In genomic region chr10:91060742-91061141, GRCm38 (mm10) we compare ENCODE assay signal across 8 mouse cellular contexts. TPM values are rescaled to one million over a fixed set of nuclear protein-coding genes. Genes with fewer than 3 reads are reported as not detected.
DNase-seq lines count a peak whose midpoint lies in the region; ATAC-seq and TF ChIP-seq lines count a peak whose summit lies in the region.

No protein-coding gene starts in this region.

- 30% methylated on average over 5 of the region's 5 CpGs for WGBS in kidney, embryonic 16.5 days

- no peak overlapping the region for H3K4me2 ChIP-seq in kidney, embryonic 16.5 days (replicated peaks; ENCODE audit: low read depth, low read length)

- H3K36me3 ChIP-seq in kidney, embryonic 16.5 days (ENCODE audit: insufficient read depth, low read length): peaks cover 22% of the 10 kb centered on the region; the same call in 1 of the 2 replicates

- ATAC-seq in kidney, embryonic 16.5 days (ENCODE audit: low FRiP score, low TSS enrichment): peak; percentile 39; the same call in 1 of the 2 replicates
- peak; percentile 90 for ATAC-seq in megakaryocyte progenitor cell, adult 5-6 weeks (replicated peaks; ENCODE audit: poor library complexity)

- no peak for DNase-seq in kidney, adult 8-10 months
- peak; percentile 66 for DNase-seq in ES-CJ7 (ENCODE audit: low read depth, low spot score)
- peak; percentile 59 for DNase-seq in brain, embryonic 14.5 days (ENCODE audit: low read depth)
- no peak for DNase-seq in c-Kit-positive CD71-positive TER-119-positive erythroid progenitor cells, embryonic 14.5 days (ENCODE audit: low spot score)
- no peak for DNase-seq in frontal cortex, postnatal 36 days (ENCODE audit: low spot score in 2 of 2)
- no peak for DNase-seq in left cerebral cortex, adult 9 months (ENCODE audit: low spot score in 2 of 2)

- no peaks in the 10 kb centered on the region for H3K4me1 ChIP-seq in kidney, embryonic 16.5 days (ENCODE audit: insufficient read depth, low read length)

- H3K27me3 ChIP-seq in kidney, embryonic 16.5 days (ENCODE audit: insufficient read depth, low read length): no peaks in the 10 kb centered on the region

- no peak overlapping the region for H3K9ac ChIP-seq in kidney, embryonic 16.5 days (replicated peaks; ENCODE audit: low read length)

- no peak for TF ChIP-seq POLR2A in brain, embryonic 14.5 days (IDR thresholded peaks at IDR 0.05; ENCODE audit: borderline replicate concordance, extremely low read depth, insufficient read depth, insufficient read length, poor library complexity, severe bottlenecking)

- H3K27ac ChIP-seq in kidney, embryonic 16.5 days (ENCODE audit: low read length): no peak overlapping the region

- no peaks in the 10 kb centered on the region for H3K9me3 ChIP-seq in kidney, embryonic 16.5 days (ENCODE audit: low read length)

- no peak overlapping the region for H3K4me3 ChIP-seq in kidney, embryonic 16.5 days (ENCODE audit: low read length)

- peak; percentile 35; the same call in 1 of the 2 replicates for TF ChIP-seq CTCF in brain, embryonic 14.5 days (IDR thresholded peaks at IDR 0.05; ENCODE audit: borderline replicate concordance, extremely low read depth, insufficient read depth, insufficient read length)

RNA-seq across cellular contexts. Expression of gene Apaf1, which starts 21.8 kb away (rescaled TPM):
- 15.8 and 18.8 TPM in 2 replicates for polyA plus RNA-seq in kidney, embryonic 16.5 days (2015; fragmentation: Nextera tagmentation; extraction: Ambion mirVana)
- 29.4 and 31.3 TPM in 2 replicates for polyA plus RNA-seq in brain, embryonic 14.5 days (2012; rRNA removed)
- 68.3 and 71.6 TPM in 2 replicates for total RNA-seq in megakaryocyte progenitor cell, adult 5-6 weeks (2015)
- total RNA-seq in megakaryocyte progenitor cell, adult 5-6 weeks (2017): 35.0 and 40.7 TPM in 2 replicates

RNA-seq across cellular contexts. Expression of gene Ikbip, which starts 22.0 kb away (rescaled TPM):
- 37.6 and 39.3 TPM in 2 replicates for polyA plus RNA-seq in kidney, embryonic 16.5 days (2015; fragmentation: Nextera tagmentation; extraction: Ambion mirVana)
- polyA plus RNA-seq in brain, embryonic 14.5 days (2012; rRNA removed): 7.4 and 9.3 TPM in 2 replicates
- total RNA-seq in megakaryocyte progenitor cell, adult 5-6 weeks (2015): 17.1 TPM in 2 replicates
- total RNA-seq in megakaryocyte progenitor cell, adult 5-6 weeks (2017): 23.1 and 26.9 TPM in 2 replicates

Comparison
In these comparisons a context has a peak if more than half of its experiments do, and no peak if none do; other contexts are left out.
1. DNase-seq: peak in ES-CJ7 (single experiment) and brain, embryonic 14.5 days (single experiment); none in kidney, adult 8-10 months (0 of 2), c-Kit-positive CD71-positive TER-119-positive erythroid progenitor cells, embryonic 14.5 days (single experiment), frontal cortex, postnatal 36 days (0 of 2) and left cerebral cortex, adult 9 months (0 of 2).